Mouse (Mus musculus) heart, adult 9 months (tissue): ENCODE results near the gene Fbrsl1.
"Not testable (repeated sequence)": the region's sequence is repeated elsewhere in the genome, so short reads cannot be mapped to it uniquely, and the experiment has no call there.

Experiments used
- DNase-seq, 2 experiments: peaks; one replicate each; pipeline ENCODE4 v3.0.0; 2022; ENCODE audit warnings: low spot score in 2 of 2

Fbrsl1 gene

GRCm38 (mm10) chr5:110449294-110449693, 991 bp upstream of the Fbrsl1 start:
- peak in 1 of 2 experiments; percentile 31 for DNase-seq

- no peak for DNase-seq
Observed at GRCm38 (mm10) chr5:110447720-110448435, 425 bp downstream of the Fbrsl1 start.

DNA sequence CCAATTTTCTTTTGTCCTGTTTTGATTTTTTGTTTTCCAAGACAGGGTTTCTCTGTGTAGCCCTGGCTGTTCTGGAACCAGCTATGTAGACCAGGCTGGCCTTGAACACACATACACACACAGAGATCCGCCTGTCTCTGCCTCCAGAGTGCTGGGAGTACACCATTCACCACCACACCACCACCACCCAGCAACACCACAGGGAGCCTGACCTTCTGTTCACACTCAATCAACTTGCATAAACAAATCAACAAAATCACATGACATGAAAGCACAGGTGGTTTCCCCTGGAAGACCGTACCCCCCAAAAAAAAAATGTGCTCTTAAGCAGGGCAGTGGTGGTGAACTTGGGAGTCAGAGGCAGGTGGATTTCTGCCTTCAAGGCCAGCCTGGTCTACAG, 3.8 kb downstream of the Fbrsl1 start:
- no peak for DNase-seq

- DNase-seq: no peak
Observed at GRCm38 (mm10) chr5:110442966-110443590, 5.2 kb downstream of the Fbrsl1 start.

DNA sequence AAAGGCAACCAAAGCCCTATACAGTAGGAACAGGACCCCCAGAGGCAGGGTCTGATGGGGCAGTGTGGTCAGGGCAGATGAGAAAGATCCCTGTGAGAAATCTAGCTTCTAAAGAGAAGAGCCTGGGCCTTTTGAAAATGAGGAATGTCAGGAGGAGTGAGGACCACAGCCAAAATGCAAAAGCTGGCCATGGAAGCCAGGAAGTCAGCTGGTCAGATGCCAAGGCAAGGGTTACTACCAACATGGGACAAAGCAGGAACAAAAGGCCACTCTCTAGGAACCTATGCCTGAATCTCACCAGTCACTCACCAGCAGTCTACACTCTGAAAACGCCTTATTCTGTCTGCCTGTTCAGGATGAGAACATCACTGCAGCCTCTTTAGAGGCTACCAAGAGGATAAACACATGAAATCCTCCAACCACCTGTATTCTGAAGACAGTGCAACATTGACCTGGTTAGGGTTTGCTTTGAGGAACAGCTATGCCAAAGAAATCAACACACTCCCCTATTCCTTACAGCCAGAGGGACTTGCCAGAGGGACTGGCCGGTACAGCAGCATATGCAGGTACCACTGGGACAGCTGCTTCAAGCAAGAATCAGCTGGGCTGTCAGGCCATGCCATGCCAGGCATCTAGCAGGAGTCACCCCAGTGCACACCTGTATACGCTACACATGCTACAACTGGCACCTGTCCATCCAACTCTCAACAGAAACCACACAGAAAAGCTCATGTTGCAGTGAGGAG, 8.6 kb downstream of the Fbrsl1 start:
- DNase-seq: peak; percentile 61 to 73

- DNase-seq: no peak
Observed at GRCm38 (mm10) chr5:110438591-110438990, 9.7 kb downstream of the Fbrsl1 start.

- no peak for DNase-seq
Observed at GRCm38 (mm10) chr5:110437632-110438261, 10.6 kb downstream of the Fbrsl1 start.

- not testable (repeated sequence) for DNase-seq
Observed at GRCm38 (mm10) chr5:110436166-110436565, 12.1 kb downstream of the Fbrsl1 start.

DNA sequence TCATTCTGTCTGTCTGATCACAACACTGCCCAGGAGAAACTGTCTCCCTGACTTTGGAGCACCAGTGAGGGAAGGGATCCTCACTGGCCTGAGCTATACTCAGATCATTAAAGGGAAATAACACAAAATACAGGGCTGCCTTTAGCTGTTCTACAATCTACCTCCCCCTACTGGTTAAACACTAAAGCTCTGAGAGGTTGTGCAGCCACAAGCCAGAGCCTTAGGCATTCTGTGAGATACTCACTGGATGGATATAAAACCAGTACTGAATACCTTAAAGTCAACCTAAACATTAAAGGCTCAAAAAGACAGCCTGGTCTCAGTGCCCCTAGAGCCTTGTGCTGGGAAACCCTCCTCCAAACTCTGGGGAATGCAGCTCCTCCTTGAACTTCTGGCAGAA, 13.5 kb downstream of the Fbrsl1 start:
- DNase-seq: no peak

- peak in 1 of 2 experiments; percentile 35 for DNase-seq
Observed at GRCm38 (mm10) chr5:110429045-110429444, 19.3 kb downstream of the Fbrsl1 start.

- no peak for DNase-seq
Observed at GRCm38 (mm10) chr5:110428290-110428689, 20.0 kb downstream of the Fbrsl1 start.

DNA sequence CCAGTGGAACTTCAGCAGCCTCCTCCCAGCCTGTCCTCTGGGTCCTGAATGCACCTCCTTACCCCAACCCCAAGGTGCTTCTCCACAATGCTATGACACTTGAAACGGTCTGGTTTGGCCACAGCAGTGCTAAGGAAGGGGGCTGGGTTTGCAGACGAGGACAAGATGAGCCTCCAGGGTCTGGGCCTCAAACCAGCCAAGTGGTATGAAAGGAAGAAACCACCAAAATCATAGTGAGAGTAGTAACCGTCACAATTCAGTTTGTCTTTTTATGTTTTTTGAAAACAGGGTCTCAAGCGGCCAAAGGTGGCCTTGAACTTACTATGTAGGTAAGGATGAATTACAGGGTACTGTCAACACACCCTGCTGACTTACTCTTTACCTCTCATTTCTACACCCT, 23.1 kb downstream of the Fbrsl1 start:
- DNase-seq: no peak

- DNase-seq: no peak
Observed at GRCm38 (mm10) chr5:110424204-110424603, 24.1 kb downstream of the Fbrsl1 start.

- no peak for DNase-seq
Observed at GRCm38 (mm10) chr5:110421393-110421792, 26.9 kb downstream of the Fbrsl1 start.

DNA sequence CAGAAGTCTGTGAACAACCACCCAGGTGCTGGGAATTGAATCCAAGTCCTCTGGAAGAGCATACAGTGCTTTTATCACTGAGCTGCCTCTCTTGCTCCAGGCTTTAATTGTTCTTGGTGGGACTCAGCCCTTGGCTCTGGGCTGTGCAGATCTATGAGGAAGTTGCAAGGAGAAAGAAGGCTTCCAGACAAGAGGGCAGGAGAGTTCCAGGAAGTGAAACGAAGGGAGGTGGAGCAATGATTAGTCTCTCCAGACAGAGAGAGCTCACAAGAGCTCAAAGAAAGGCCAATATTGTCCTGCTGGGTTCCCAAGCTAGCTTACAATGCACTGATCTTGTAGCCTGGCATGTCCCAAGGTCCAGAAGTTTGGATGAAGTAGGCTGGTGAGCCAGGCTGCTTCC, 27.4 kb downstream of the Fbrsl1 start:
- DNase-seq: no peak

DNA sequence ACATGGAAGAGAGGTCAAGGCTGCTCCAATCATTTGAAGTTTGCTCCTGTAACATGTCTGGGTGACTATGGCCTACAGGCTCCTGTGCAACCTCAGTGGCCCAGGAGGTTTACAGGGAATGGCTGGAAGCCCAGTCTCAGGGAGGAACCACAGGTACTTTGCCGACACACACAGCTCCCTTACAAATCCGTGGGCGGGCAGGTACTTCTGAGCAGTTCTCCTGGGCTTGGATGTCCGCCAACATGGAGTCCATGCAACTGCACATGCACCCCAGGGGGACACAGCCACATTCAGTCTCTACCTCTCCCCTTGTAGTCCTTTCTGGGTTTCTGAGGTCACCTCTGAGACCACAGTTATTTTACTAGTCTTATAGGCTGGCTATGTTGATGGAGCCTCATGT, 28.1 kb downstream of the Fbrsl1 start:
- no peak for DNase-seq

GRCm38 (mm10) chr5:110418523-110418911, 29.8 kb downstream of the Fbrsl1 start:
- no peak for DNase-seq

DNA sequence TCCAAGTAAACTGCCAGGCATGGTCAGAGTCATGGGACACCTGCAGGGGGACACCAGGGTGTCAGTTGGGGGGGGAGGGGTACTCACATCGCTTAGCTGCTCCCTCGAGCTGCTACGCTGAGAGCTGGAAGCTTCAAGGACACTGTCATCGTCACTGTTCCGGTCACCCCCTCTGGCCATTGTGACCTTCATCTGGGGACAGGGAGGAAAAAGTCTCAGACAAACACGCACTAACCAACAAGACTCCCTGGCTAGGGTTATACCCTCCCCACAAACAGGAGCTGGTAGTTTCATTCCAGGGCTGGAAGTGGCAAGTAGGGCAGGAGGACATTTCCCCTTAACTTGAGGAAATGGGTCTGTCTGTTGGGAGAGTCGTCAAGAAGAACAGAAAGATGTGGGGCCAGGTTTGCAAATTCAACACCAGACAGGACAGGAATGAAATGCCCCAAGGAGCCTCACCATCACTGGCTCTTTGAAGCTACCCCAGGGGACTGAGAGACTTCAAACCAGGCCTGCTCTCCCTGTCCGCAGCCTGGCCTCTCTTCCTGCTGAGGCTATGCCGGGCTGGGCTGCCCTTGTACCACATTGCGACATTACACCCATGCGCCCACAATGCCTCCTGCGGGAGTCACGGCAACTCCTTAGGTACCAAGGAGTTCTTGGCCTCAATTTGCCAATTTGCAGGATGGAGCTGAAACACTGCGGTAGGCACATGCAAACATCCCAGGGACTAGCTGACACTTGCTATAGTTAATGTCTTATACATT, 30.4 kb downstream of the Fbrsl1 start:
- DNase-seq: no peak

GRCm38 (mm10) chr5:110416825-110417401, 31.4 kb downstream of the Fbrsl1 start:
- DNase-seq: no peak

DNA sequence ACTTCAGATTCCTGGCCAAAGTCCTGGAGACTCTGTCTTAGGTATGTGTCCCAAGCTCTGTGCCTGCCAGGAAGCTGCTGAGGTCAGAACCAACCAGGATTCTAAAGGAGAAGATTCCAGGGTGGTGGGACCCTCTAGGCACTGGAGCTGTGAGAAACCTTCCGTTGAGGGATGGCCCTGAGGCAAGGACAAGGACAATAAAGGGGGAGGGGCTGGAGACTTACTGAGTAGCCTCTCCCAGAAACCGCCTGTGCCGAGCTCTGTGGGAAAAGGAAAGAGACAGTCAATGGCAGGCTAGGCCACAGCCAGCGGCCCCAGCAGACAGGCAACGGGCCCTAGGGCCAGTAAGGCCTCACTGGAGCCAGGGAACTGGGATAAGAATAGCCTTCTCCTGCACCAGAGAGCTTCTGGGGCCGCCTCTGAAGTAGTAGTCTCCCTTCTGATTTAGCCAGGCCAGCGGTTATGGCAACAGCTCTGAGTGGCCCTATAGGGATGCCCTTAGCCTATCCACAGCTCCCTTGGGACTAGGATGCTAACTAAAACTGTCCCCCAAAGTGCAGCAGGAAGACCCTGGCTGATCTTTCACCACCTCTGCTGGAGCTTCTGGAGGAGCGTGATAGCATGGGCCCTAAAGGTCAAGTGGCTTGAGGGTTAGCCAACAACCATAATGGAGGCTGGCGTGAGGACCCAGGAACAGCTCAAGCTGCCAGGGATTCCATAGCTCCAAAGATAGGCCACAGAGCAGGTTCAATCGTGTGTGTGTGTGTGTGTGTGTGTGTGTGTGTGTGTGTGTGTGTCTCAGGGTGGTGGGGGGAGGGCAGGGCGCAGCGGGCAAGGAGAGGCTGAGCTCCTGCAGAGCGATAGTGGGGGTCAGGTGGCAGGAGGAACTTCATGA, 32.2 kb downstream of the Fbrsl1 start:
- peak; percentile 46 to 49 for DNase-seq
